Mouse (Mus musculus) retina, adult 2 months (tissue): Measurements from ENCODE around the gene Cyp2j6.
"Not testable (repeated sequence)": the region's sequence is repeated elsewhere in the genome, so short reads cannot be mapped to it uniquely, and the experiment has no call there.

Experiments
- DNase-seq: peaks from one replicate; pipeline ENCODE4 v3.0.0-alpha.2; 2012; ENCODE audit warnings: low read depth, low spot score

Cyp2j6 gene

GRCm38 (mm10) chr4:96553133-96553819, at the start of gene Cyp2j6:
Gene Cyp2j6 (minus strand): TSS chr4:96553661.
- no peak for DNase-seq

DNA sequence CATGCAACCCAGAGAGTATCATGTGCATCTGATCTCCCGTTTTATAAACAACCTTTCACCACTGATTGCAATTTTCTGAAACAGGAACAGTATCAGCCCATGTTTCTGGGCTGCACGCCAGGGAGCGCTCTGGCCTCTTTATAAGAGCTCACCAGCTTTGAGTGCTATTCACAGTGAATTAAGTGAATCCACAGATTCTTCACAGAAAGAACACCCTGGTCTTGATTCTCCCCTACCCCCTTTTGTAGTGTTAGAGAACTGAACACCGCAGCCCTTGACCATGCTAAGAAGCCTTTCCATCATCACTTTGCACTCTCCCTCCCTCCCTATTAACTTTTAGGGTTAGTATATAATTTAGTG, 38.3 kb upstream of the Cyp2j6 start:
- no peak for DNase-seq

- DNase-seq, result no peak
Observed at GRCm38 (mm10) chr4:96590911-96591790, 37.7 kb upstream of the Cyp2j6 start, which contains the start of gene Cyp2j9. Gene Cyp2j9 (minus strand): TSS chr4:96591578.

- no peak for DNase-seq
Observed at GRCm38 (mm10) chr4:96581425-96582088, 28.1 kb upstream of the Cyp2j6 start.

DNA sequence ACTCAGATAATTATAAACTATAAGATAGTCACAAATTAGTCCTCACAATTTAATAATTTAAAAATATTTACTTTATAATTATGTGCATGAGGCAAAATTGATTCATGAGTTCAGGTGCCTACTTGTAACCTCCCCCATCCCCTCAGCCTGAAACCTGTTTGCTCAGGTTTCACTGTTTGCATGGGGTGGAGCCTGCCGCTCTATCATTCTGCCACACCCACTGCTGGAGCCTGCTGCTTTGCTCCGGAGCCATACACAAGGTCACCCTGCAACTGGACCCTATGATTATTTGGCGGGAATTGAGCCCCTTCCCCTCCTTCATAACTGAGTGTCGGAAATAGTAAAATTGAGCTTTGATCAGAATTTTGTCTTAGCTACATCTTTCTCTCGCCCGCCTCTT, 26.9 kb upstream of the Cyp2j6 start:
- DNase-seq, result not testable (repeated sequence)

DNA sequence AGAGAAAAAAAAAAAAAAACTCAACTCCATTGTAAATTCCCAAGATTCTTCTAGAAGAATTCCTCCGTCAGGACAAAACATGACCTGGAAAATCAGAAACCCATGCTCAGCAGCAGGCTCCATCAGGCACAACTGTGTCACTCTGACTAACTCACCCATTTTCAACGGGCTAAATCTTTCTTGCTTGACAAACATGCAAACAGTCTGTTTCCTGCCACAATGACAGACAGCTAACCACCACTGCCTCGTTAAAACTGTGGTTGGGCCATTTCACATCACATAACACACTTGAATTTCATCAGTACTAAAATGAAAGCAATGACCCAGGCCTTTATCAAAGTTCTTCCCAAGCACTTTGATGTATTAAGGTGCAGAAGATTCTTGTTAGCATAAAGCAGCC, 16.0 kb upstream of the Cyp2j6 start:
- no peak for DNase-seq

- DNase-seq, result no peak
Observed at GRCm38 (mm10) chr4:96567988-96568387, 14.5 kb upstream of the Cyp2j6 start.

- no peak for DNase-seq
Observed at GRCm38 (mm10) chr4:96565808-96566207, 12.3 kb upstream of the Cyp2j6 start.

DNA sequence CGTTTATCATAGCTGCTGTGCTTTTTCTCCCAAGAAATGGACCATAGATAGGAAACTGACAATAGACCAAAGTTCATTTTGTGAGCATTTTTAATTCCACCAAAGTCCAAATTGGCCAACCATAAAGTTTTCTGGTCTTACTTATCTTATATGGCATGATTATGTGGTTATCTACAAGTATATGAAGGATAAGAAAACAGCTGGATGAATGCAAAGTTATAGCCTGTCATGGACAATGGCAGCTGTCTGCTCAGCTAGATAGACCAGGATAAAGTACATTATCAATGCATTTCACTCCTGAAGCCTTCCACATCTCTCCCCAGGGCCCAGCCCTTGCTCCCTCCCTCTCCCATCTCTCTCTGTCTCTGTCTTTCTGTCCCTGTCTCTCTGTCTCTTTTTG, 7.0 kb upstream of the Cyp2j6 start:
- DNase-seq, result no peak

DNA sequence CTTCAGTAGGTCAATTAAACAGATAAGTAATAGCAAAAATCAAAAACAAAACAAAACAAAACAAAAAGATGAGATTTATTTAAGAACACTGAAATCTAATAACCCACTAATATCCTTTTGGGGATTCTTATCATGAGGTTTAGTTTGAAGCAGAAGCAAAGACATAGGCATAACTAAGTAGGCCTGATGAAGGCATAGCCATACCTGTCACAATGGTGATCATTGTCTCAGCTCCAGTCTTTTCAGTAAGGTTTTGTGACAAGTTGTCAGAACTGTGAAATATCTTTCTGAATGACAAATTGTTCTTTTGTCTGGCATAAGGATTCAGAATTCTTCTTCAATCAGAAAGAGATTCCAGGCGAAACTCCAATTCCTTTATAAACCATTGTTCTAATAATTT, 6.3 kb upstream of the Cyp2j6 start:
- no peak for DNase-seq

- DNase-seq, result no peak
Observed at GRCm38 (mm10) chr4:96551619-96552018, 1.8 kb downstream of the Cyp2j6 start.

DNA sequence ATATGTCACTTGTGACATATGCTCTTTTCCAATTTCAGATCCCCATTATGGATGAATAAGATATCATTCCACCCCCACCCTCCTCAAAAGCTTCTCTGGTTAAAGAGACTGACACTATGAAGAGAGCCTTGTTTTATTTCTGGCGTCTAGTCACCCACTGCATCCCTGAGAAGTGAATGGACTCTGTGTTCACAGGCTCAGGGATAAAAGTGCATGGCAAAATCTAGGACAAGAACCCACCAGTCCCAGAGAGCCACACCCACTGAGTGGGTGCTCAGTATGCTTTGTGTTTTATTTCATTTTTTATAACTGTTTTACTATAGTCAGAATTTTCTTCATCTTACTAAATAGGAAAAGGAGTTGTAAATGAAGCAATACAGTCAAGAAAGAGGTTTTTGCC, 7.5 kb downstream of the Cyp2j6 start:
- DNase-seq, result no peak

GRCm38 (mm10) chr4:96525772-96526171, 27.7 kb downstream of the Cyp2j6 start:
- no peak for DNase-seq

DNA sequence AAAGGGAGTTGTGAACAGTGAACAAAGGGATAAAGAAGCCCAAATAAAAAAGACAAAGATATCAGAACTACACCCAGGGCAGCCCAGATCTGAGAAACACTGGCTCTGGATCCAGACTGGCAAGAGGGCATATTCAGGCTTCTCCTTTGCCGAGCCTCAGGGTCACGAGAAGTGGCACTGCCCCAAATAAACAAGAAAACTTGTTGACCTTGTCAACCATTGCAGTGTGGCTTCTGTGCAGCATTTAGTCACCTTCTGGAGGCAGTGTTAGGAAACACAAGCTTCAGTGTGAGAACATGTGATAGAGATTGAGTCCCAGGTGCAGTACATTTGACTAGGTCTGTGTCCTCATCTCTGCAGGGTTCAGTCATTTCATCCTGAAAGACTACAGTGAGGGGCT, 31.2 kb downstream of the Cyp2j6 start:
- DNase-seq, result no peak

- DNase-seq, result no peak
Observed at GRCm38 (mm10) chr4:96510083-96510482, 43.4 kb downstream of the Cyp2j6 start.

DNA sequence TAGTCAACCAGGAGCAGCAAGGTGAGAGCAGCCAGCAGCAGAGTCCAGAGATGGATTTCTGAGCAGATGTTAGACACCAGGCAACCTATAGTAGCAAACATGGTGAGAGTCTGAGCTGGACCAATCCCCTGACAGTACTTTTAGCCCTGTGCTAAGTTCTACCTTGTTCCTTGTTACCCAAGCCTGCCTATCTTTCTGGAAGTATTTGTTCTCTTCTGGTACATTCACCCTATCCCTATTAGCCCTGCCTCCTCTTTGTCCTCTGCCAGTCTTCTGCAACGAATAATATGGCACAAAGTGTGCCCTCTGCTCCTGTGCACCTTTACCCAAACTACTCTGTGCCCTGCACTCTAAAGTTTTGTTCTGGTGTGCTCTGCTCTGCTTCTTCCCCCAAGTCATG, 46.2 kb downstream of the Cyp2j6 start, which contains the start of gene Cyp2j8:
TSS of gene Cyp2j8 (minus strand) at position 101 of the 400 bp plus-strand sequence.
- no peak for DNase-seq
